Comparison of ENCODE assay signal across 18 mouse cellular contexts in genomic region chr2:122334170-122334569, GRCm38 (mm10). TPM values are rescaled to one million over a fixed set of nuclear protein-coding genes. Genes with fewer than 3 reads are reported as not detected.
A peak's percentile ranks its signal among the peaks of the same experiment; 100 is the strongest.
DNase-seq lines count a peak whose midpoint lies in the region; ATAC-seq and TF ChIP-seq lines count a peak whose summit lies in the region.
"Had no signal": no experiment of that assay in that cellular context is flagged by ENCODE, and none has a peak within 500 bp of the region (broad histone marks: within the 10 kb centered on the region; RNA-seq: fewer than 3 reads in every experiment).

No protein-coding gene starts in this region.

- no peak overlapping the region for H3K27ac ChIP-seq in heart, embryonic 12.5 days (ENCODE audit: poor library complexity, severe bottlenecking)
- H3K27ac ChIP-seq in lung, postnatal 0 days (ENCODE audit: low read length) = no peak overlapping the region
- H3K27ac ChIP-seq in embryonic facial prominence, embryonic 15.5 days (replicated peaks) = peak overlapping the region; percentile 61; the same call in 1 of the 2 replicates
- H3K27ac ChIP-seq: hindbrain, embryonic 10.5 days; layer of hippocampus, adult 2 months; liver, embryonic 13.5 days had no signal

- peak; percentile 19; the same call in 1 of the 2 replicates for ATAC-seq in heart, embryonic 12.5 days (ENCODE audit: insufficient number of reproducible peaks, low FRiP score)
- ATAC-seq in lung, postnatal 0 days = no peak
- no peak for ATAC-seq in embryonic facial prominence, embryonic 15.5 days (ENCODE audit: insufficient number of reproducible peaks, low FRiP score, low TSS enrichment, low read depth)
- ATAC-seq: forebrain, postnatal 0 days had no signal

- H3K9me3 ChIP-seq in heart, embryonic 12.5 days (replicated peaks) = no peaks in the 10 kb centered on the region
- no peaks in the 10 kb centered on the region for H3K9me3 ChIP-seq in lung, postnatal 0 days (ENCODE audit: low read length)
- no peaks in the 10 kb centered on the region for H3K9me3 ChIP-seq in embryonic facial prominence, embryonic 15.5 days (replicated peaks)
- H3K9me3 ChIP-seq: hindbrain, embryonic 10.5 days; liver, embryonic 13.5 days had no signal

- no peak overlapping the region for H3K4me2 ChIP-seq in heart, embryonic 12.5 days
- no peak overlapping the region for H3K4me2 ChIP-seq in lung, postnatal 0 days (replicated peaks; ENCODE audit: low read depth, low read length)
- H3K4me2 ChIP-seq in embryonic facial prominence, embryonic 15.5 days (replicated peaks) = no peak overlapping the region
- H3K4me2 ChIP-seq: liver, embryonic 13.5 days had no signal

- WGBS in heart, embryonic 12.5 days = 59% methylated on average over 3 of the region's 3 CpGs
- WGBS in lung, postnatal 0 days = 38% methylated on average over 3 of the region's 3 CpGs
- WGBS in embryonic facial prominence, embryonic 15.5 days = 37% methylated on average over 3 of the region's 3 CpGs

- TF ChIP-seq EP300 in lung, postnatal 0 days (IDR thresholded peaks at IDR 0.05) = no peak

- H3K4me3 ChIP-seq in heart, embryonic 12.5 days = no peak overlapping the region
- no peak overlapping the region for H3K4me3 ChIP-seq in lung, postnatal 0 days (ENCODE audit: low read depth, low read length)
- H3K4me3 ChIP-seq in embryonic facial prominence, embryonic 15.5 days (replicated peaks) = no peak overlapping the region
- H3K4me3 ChIP-seq: hindbrain, embryonic 10.5 days; layer of hippocampus, adult 2 months; liver, embryonic 13.5 days; myocyte had no signal

- no peaks in the 10 kb centered on the region for H3K36me3 ChIP-seq in heart, embryonic 12.5 days
- no peaks in the 10 kb centered on the region for H3K36me3 ChIP-seq in lung, postnatal 0 days (ENCODE audit: insufficient read depth, low read length)
- H3K36me3 ChIP-seq in embryonic facial prominence, embryonic 15.5 days = no peaks in the 10 kb centered on the region
- H3K36me3 ChIP-seq: hindbrain, embryonic 10.5 days; liver, embryonic 13.5 days had no signal

- H3K27me3 ChIP-seq in heart, embryonic 12.5 days (replicated peaks) = peaks cover 8% of the 10 kb centered on the region; the same call in 1 of the 2 replicates
- no peaks in the 10 kb centered on the region for H3K27me3 ChIP-seq in lung, postnatal 0 days (replicated peaks; ENCODE audit: insufficient read depth, low read length)
- no peaks in the 10 kb centered on the region for H3K27me3 ChIP-seq in embryonic facial prominence, embryonic 15.5 days

- H3K9ac ChIP-seq in heart, embryonic 12.5 days = no peak overlapping the region
- H3K9ac ChIP-seq in lung, postnatal 0 days (replicated peaks; ENCODE audit: low read depth) = no peak overlapping the region
- no peak overlapping the region for H3K9ac ChIP-seq in embryonic facial prominence, embryonic 15.5 days
- H3K9ac ChIP-seq: forebrain, postnatal 0 days; liver, embryonic 13.5 days had no signal

- DNase-seq in heart, adult 11 months = no peak
- DNase-seq in lung, postnatal 14 days = peak; percentile 20
- no peak for DNase-seq in lung, postnatal 0 days (ENCODE audit: low spot score)
- DNase-seq in urinary bladder, postnatal 36 days (ENCODE audit: low spot score in 2 of 2) = peak; percentile 39 to 53
- DNase-seq in thymus, postnatal 10 days (ENCODE audit: low spot score in 2 of 2) = no peak
- DNase-seq: cerebellum, adult 11 months; forebrain, postnatal 0 days; heart, adult 18-20 months; kidney, adult 18-20 months; liver, embryonic 13.5 days; right cerebral cortex, postnatal 4 days had no signal

- H3K4me1 ChIP-seq in heart, embryonic 12.5 days (replicated peaks) = peaks cover 9% of the 10 kb centered on the region; the same call in 1 of the 2 replicates
- H3K4me1 ChIP-seq in lung, postnatal 0 days (ENCODE audit: insufficient read depth, low read depth, low read length) = no peaks in the 10 kb centered on the region
- peaks cover 7% of the 10 kb centered on the region; the same call in 1 of the 2 replicates for H3K4me1 ChIP-seq in embryonic facial prominence, embryonic 15.5 days
- H3K4me1 ChIP-seq: hindbrain, embryonic 10.5 days; liver, embryonic 13.5 days had no signal

- TF ChIP-seq CTCF in lung, postnatal 0 days (IDR thresholded peaks at IDR 0.05) = no peak

RNA-seq across cellular contexts. Expression of gene Duox1, which starts 18.7 kb away (rescaled TPM):
- polyA plus RNA-seq in heart, embryonic 12.5 days (2016; fragmentation: Nextera tagmentation; extraction: Ambion mirVana) = 0.04 and 0.05 TPM in 2 replicates
- 0.06 and 0.15 TPM in 2 replicates for polyA plus RNA-seq in lung, postnatal 0 days (2015; fragmentation: Nextera tagmentation; extraction: Ambion mirVana)
- 1.5 TPM in 2 replicates for polyA plus RNA-seq in embryonic facial prominence, embryonic 15.5 days (2015; fragmentation: Nextera tagmentation; extraction: Ambion mirVana)
- polyA plus RNA-seq: cortical plate, adult 2 months; liver, embryonic 13.5 days had no signal

RNA-seq across cellular contexts. Expression of gene Duoxa1, which starts 20.6 kb away (rescaled TPM):
- not detected in 2 replicates for polyA plus RNA-seq in heart, embryonic 12.5 days (2016; fragmentation: Nextera tagmentation; extraction: Ambion mirVana)
- polyA plus RNA-seq in lung, postnatal 0 days (2015; fragmentation: Nextera tagmentation; extraction: Ambion mirVana) = 0.21 TPM in 1 of 2 replicates, not detected in the other
- 6.6 and 7.6 TPM in 2 replicates for polyA plus RNA-seq in embryonic facial prominence, embryonic 15.5 days (2015; fragmentation: Nextera tagmentation; extraction: Ambion mirVana)
- polyA plus RNA-seq: hindbrain, embryonic 10.5 days; liver, embryonic 13.5 days had no signal

RNA-seq across cellular contexts. Expression of gene Shf, which starts 34.8 kb away (rescaled TPM):
- 2.6 and 2.9 TPM in 2 replicates for polyA plus RNA-seq in heart, embryonic 12.5 days (2016; fragmentation: Nextera tagmentation; extraction: Ambion mirVana)
- polyA plus RNA-seq in lung, postnatal 0 days (2015; fragmentation: Nextera tagmentation; extraction: Ambion mirVana) = 1.8 and 2.5 TPM in 2 replicates
- 4.5 and 5.0 TPM in 2 replicates for polyA plus RNA-seq in embryonic facial prominence, embryonic 15.5 days (2015; fragmentation: Nextera tagmentation; extraction: Ambion mirVana)

RNA-seq across cellular contexts. Expression of gene Duoxa2, which starts 35.5 kb away (rescaled TPM):
- not detected in 2 replicates for polyA plus RNA-seq in heart, embryonic 12.5 days (2016; fragmentation: Nextera tagmentation; extraction: Ambion mirVana)
- polyA plus RNA-seq in lung, postnatal 0 days (2015; fragmentation: Nextera tagmentation; extraction: Ambion mirVana) = 0.07 TPM in 1 of 2 replicates, not detected in the other
- 0.25 TPM in 1 of 2 replicates, not detected in the other for polyA plus RNA-seq in embryonic facial prominence, embryonic 15.5 days (2015; fragmentation: Nextera tagmentation; extraction: Ambion mirVana)
- polyA plus RNA-seq: cortical plate, adult 2 months; hindbrain, embryonic 10.5 days; liver, embryonic 13.5 days; myocyte; stomach, embryonic 14.5 days had no signal

RNA-seq across cellular contexts. Expression of gene Duox2, which starts 35.9 kb away (rescaled TPM):
- polyA plus RNA-seq in heart, embryonic 12.5 days (2016; fragmentation: Nextera tagmentation; extraction: Ambion mirVana) = 0.13 TPM in 2 replicates
- 0.02 and 0.04 TPM in 2 replicates for polyA plus RNA-seq in lung, postnatal 0 days (2015; fragmentation: Nextera tagmentation; extraction: Ambion mirVana)
- polyA plus RNA-seq in embryonic facial prominence, embryonic 15.5 days (2015; fragmentation: Nextera tagmentation; extraction: Ambion mirVana) = 0.05 and 0.11 TPM in 2 replicates
- polyA plus RNA-seq: forebrain, postnatal 0 days; hindbrain, embryonic 10.5 days; liver, embryonic 13.5 days had no signal

Comparison
In these comparisons a context has a peak if more than half of its experiments do, and no peak if none do; other contexts are left out.
1. DNase-seq: peak in lung, postnatal 14 days (single experiment) and urinary bladder, postnatal 36 days (2 of 2); none in heart, adult 11 months (single experiment), lung, postnatal 0 days (single experiment) and thymus, postnatal 10 days (0 of 2).